Mouse (Mus musculus): ENCODE measurements around the gene Mylk.

DNA sequence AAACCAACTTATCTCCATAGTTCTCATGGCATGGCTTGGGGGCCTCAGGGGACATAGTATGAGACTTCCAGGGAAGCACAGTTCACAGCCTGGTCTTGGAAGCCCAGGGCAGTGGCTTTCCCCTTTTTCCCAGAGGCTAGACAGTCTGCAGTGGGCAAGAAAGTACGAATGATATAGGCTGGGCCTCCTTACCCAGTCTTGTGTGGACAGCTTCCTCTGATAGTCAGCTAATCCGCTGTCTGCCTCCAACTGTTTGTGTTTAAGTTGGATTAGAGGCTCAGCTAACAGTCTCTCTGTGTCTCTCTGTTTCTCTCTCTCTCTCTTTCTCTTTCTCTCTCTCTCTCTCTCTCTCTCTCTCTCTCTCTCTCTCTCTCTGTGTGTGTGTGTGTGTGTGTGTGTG is 156.0 kb downstream of the Mylk start:
- TF ChIP-seq CTCF (IDR thresholded peaks at IDR 0.05; ENCODE audit: control insufficient read depth, insufficient read depth, insufficient read length), result no peak
- TF ChIP-seq MYOD1 (IDR thresholded peaks at IDR 0.05; ENCODE audit: control insufficient read depth, insufficient read length, low read depth), result no peak
- TF ChIP-seq FOSL1 (IDR thresholded peaks at IDR 0.05; ENCODE audit: insufficient read depth, low read length, poor library complexity, severe bottlenecking), result no peak
- no peak for TF ChIP-seq USF1 (IDR thresholded peaks at IDR 0.05; ENCODE audit: low read depth)
- no peak for TF ChIP-seq MAX (IDR thresholded peaks at IDR 0.05)
